Mouse (Mus musculus): ENCODE data around the gene Rps16.

Rps16 gene

GRCm38 (mm10) chr7:28347746-28348145 lies 2.7 kb upstream of the Rps16 start:
- DNase-seq (ENCODE audit: low spot score): peak; percentile 49

DNA sequence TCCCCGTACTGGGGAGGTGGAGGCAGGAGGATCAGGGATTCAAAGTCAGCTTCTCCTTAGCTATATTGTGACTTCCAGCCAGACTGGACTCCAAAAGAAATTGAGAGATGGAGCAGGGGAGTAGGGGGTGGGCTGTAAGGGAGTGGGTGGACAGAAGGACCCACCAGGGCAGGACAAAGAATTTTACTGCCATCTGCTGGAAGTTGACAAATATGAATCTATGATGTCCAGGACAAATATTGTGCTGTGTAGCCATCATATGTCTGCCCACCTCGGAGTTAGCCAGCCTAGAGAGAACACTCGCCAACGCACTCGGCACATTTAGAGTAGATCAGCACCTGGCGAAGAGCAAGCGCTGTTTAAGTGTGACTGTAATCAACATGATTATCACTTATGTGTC lies 1.9 kb upstream of the Rps16 start:
- no peak for DNase-seq (ENCODE audit: low spot score)

- no peak for DNase-seq (ENCODE audit: low spot score)
Observed at GRCm38 (mm10) chr7:28351676-28352191, 1.3 kb downstream of the Rps16 start.

GRCm38 (mm10) chr7:28353267-28353666 lies 2.8 kb downstream of the Rps16 start:
- DNase-seq (ENCODE audit: low spot score): no peak

- DNase-seq (ENCODE audit: low spot score): no peak
Observed at GRCm38 (mm10) chr7:28354113-28354581, 3.7 kb downstream of the Rps16 start.

GRCm38 (mm10) chr7:28354596-28354995 lies 4.1 kb downstream of the Rps16 start:
- DNase-seq (ENCODE audit: low spot score): no peak

- no peak for DNase-seq (ENCODE audit: low spot score)
Observed at GRCm38 (mm10) chr7:28355221-28355620, 4.8 kb downstream of the Rps16 start.

GRCm38 (mm10) chr7:28356981-28357380 lies 6.5 kb downstream of the Rps16 start:
- peak; percentile 58 for DNase-seq (ENCODE audit: low spot score)

DNA sequence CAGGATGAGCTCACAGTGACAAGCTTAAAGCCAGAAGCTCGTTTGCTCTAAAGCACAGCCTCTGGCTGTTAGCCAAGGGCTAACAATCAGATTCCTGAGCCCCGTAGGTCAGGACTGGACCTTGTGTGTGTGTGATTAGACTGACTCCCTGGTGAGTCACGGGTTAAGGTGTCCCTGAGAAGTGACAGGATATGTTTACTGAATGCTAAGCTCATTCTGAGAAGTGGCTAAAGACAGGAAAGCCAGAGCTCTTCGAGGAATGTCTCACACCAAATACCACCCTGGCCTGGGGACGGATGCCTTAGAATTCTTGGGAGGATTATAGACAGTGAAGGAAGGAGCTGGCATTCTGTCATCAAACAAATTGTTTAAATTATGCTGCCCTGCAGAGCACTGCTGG lies 7.5 kb downstream of the Rps16 start:
- DNase-seq (ENCODE audit: low spot score): no peak

- no peak for DNase-seq (ENCODE audit: low spot score)
Observed at GRCm38 (mm10) chr7:28358431-28358830, 8.0 kb downstream of the Rps16 start.

GRCm38 (mm10) chr7:28359854-28360253 lies 9.4 kb downstream of the Rps16 start:
- no peak for DNase-seq (ENCODE audit: low spot score)

- no peak for DNase-seq (ENCODE audit: low spot score)
Observed at GRCm38 (mm10) chr7:28360291-28360690, 9.8 kb downstream of the Rps16 start.

GRCm38 (mm10) chr7:28361647-28362341 lies 11.3 kb downstream of the Rps16 start:
- no peak for DNase-seq (ENCODE audit: low spot score)

DNA sequence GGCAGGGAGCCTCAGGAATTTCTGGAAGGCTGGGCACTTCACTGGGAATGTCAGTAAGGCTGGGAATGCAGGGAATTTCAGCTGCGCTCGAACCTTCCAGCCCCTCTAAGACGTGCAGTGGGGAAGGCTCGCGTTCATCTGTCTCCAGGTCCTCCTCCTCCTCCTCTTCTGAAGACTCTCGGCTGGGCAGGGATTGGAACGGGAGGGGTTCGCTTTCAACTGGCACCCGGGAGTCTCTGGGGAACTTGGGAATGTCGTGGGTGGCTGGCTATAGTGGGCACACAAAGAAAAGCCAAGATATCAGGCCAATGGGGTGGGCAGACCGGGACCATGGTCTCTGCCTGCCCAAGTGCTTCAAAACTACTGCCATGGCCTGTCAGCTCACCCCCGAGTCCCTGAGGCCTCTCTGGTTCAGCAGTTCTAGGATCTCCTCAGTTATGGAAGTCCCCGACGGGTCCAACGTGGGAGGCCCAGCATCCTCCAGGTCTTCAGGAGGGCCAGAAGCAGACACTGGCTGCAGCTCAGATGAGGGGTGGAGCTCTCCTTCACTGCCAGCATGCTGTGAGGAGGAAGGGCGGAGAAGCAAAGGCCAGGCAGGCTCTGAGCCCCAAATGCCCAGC lies 12.1 kb downstream of the Rps16 start:
- no peak for DNase-seq (ENCODE audit: low spot score)

DNA sequence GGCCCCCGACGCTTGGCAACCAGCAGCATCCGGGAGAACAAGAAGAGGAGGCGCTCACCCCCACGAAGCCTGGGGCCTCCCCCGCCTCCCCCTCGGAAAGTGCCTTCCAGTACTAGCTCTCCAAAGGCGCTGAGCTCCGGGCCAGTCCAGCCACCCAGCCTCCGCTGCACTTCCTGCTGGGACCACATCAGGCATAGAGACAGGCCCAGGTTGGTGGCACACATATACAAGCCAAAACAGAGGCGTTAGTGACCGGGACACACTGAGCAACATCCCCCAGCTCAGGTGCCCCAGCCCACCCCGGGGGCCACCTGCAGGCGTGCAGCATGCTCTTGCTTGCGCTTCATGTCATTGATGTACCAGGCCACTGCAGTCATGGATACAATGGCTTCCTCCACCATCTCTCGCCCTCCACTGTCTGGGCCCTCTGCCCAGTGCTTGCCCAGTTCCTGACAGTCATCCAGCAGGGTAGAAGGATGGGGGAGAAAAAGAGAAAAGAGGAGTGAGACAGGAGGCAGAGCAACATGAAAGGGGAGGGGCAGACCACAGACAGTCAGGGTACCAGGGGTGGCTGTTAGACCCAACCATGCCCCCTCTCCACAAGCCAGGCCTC lies 17.3 kb downstream of the Rps16 start:
- no peak for DNase-seq (ENCODE audit: low spot score)

- DNase-seq (ENCODE audit: low spot score): no peak
Observed at GRCm38 (mm10) chr7:28368276-28368920, 17.9 kb downstream of the Rps16 start.

GRCm38 (mm10) chr7:28370051-28370450 lies 19.6 kb downstream of the Rps16 start:
- DNase-seq (ENCODE audit: low spot score): no peak

- no peak for DNase-seq (ENCODE audit: low spot score)
Observed at GRCm38 (mm10) chr7:28370977-28371513, 20.6 kb downstream of the Rps16 start.

- DNase-seq (ENCODE audit: low spot score): peak; percentile 80
Observed at GRCm38 (mm10) chr7:28371514-28371989, 21.1 kb downstream of the Rps16 start.

DNA sequence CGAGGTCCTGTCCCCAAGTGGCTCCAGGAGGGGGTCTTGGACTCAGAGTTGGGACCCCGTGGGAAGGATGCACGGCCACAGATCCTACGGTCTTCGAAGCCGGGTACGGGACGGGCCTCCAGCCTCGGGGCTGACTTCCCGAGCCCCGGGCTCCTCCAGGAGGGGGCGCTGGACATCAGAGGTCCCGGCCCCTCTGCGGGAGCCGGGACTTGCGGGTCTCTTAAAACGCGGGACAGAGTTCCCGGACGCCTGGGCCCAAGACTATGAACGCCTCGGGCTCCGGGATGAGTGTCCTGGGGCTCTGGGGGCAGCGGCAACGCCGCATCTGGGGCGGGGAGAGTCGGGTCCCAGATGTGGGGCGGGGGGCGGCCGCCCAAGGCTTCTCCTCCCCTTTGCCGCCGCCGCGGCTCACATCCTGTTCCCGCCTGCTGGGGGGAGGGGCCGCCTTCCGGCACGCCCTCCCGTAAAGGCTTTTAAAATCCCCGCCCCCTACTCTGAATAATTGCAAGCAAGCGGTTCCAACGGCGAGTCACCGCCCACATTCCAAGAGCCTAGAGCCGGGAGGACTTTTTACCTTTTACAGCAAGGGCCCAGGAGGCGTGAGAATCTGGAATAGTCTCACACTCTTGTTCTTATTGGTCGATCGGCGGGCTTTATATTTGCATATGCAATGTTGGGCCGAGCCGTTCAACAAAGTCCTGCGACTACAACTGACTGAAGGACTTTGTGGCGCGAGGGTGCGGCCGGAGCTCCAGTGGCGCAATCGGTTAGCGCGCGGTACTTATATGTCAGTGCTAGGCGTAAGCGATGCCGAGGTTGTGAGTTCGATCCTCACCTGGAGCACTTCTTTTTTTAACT lies 22.0 kb downstream of the Rps16 start, which contains the start of gene Plekhg2:
TSS of gene Plekhg2 (minus strand) at position 349 of the 858 bp plus-strand sequence.
- peak; percentile 97 for DNase-seq (ENCODE audit: low spot score)

DNA sequence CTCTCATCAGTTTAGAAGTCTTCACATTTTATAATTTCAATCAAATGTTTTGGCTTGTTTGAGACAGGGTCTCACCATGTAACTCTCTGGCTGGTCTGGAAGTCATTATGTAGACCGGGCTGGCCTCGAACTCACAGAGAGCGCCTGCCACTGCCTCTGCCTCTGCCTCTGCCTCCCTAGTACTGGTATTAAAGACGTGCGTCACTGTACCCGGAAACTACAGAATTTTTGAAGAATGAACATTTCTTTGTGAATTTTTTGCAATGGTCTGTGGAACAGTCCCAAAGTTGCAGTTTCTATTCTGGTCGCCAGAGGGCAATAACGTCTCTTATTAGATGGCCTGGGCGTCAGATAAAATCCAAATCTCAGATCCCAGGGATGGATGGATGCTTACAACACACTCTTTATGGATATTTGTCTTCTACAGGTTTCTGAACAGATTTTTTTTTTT lies 22.7 kb downstream of the Rps16 start:
- DNase-seq (ENCODE audit: low spot score): peak; percentile 68
